ENCODE assay signal across 8 mouse cellular contexts in the genomic region with DNA sequence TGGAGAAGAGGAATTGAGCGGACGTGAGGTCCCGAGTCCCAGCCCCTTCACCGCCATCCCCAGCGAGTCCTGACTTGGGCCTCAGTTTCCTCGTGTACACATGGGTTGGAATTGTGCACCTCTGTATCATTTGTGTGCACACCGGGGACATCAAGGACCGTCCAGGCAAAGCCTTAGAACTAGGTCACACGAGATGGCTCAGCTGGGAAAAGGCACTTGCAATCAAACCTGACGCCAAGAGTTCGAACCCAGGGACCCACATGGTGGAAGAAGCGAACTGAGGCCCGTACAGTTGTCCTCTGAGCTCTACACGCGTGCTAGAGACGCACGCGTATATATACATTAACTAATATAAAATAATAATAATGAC. TPM values are rescaled to one million over a fixed set of nuclear protein-coding genes. Genes with fewer than 3 reads are reported as not detected.
DNase-seq lines count a peak whose midpoint lies in the region; ATAC-seq and TF ChIP-seq lines count a peak whose summit lies in the region.

No protein-coding gene starts in this region.

- no peaks in the 10 kb centered on the region for H3K27me3 ChIP-seq in kidney, embryonic 15.5 days
- H3K27me3 ChIP-seq in hindbrain, embryonic 13.5 days = no peaks in the 10 kb centered on the region
- no peaks in the 10 kb centered on the region for H3K27me3 ChIP-seq in midbrain, embryonic 15.5 days (replicated peaks)

- no peak for ATAC-seq in kidney, embryonic 15.5 days (replicated peaks; ENCODE audit: low FRiP score)
- ATAC-seq in hindbrain, embryonic 13.5 days (ENCODE audit: low FRiP score) = no peak
- no peak for ATAC-seq in midbrain, embryonic 15.5 days (replicated peaks)

- TF ChIP-seq CTCF in bone marrow macrophage, adult 2 months (IDR thresholded peaks at IDR 0.05; ENCODE audit: low read depth, low read length) = no peak

- 0 out of 2 replicates have a peak overlapping the region, but pooled peaks have one; percentile 22 for H3K27ac ChIP-seq in kidney, embryonic 15.5 days
- peak overlapping the region; percentile 91 for H3K27ac ChIP-seq in bone marrow macrophage, adult 2 months (ENCODE audit: insufficient read depth, low read depth, low read length)
- peak overlapping the region; percentile 88 for H3K27ac ChIP-seq in hindbrain, embryonic 13.5 days
- peak overlapping the region; percentile 80 for H3K27ac ChIP-seq in midbrain, embryonic 15.5 days

- H3K4me1 ChIP-seq in kidney, embryonic 15.5 days = peaks cover 25% of the 10 kb centered on the region
- H3K4me1 ChIP-seq in bone marrow macrophage, adult 2 months (ENCODE audit: control insufficient read depth, insufficient read depth, low read length) = peaks cover 6% of the 10 kb centered on the region
- peaks cover 30% of the 10 kb centered on the region for H3K4me1 ChIP-seq in hindbrain, embryonic 13.5 days (replicated peaks)
- H3K4me1 ChIP-seq in midbrain, embryonic 15.5 days = peaks cover 25% of the 10 kb centered on the region

- no peaks in the 10 kb centered on the region for H3K9me3 ChIP-seq in kidney, embryonic 15.5 days (replicated peaks)
- H3K9me3 ChIP-seq in hindbrain, embryonic 13.5 days = no peaks in the 10 kb centered on the region
- H3K9me3 ChIP-seq in midbrain, embryonic 15.5 days = no peaks in the 10 kb centered on the region

- peak overlapping the region; percentile 67 for H3K4me3 ChIP-seq in kidney, embryonic 15.5 days (replicated peaks)
- peak overlapping the region; percentile 75 for H3K4me3 ChIP-seq in bone marrow macrophage, adult 2 months (ENCODE audit: insufficient read depth, low read length)
- H3K4me3 ChIP-seq in hindbrain, embryonic 13.5 days = peak overlapping the region; percentile 79
- peak overlapping the region; percentile 77 for H3K4me3 ChIP-seq in midbrain, embryonic 15.5 days

- peak overlapping the region; percentile 63 for H3K9ac ChIP-seq in kidney, embryonic 15.5 days
- H3K9ac ChIP-seq in hindbrain, embryonic 13.5 days = peak overlapping the region; percentile 91
- peak overlapping the region; percentile 51 for H3K9ac ChIP-seq in midbrain, embryonic 15.5 days

- H3K4me2 ChIP-seq in kidney, embryonic 15.5 days = peak overlapping the region; percentile 98
- H3K4me2 ChIP-seq in hindbrain, embryonic 13.5 days = peak overlapping the region; percentile 88
- peak overlapping the region; percentile 74 for H3K4me2 ChIP-seq in midbrain, embryonic 15.5 days

- 5% methylated on average over 18 of the region's 18 CpGs for WGBS in kidney, embryonic 15.5 days
- 4% methylated on average over 18 of the region's 18 CpGs for WGBS in hindbrain, embryonic 13.5 days
- WGBS in midbrain, embryonic 15.5 days = 4% methylated on average over 18 of the region's 18 CpGs

- no peak for TF ChIP-seq POLR2A in bone marrow macrophage, adult 2 months (IDR thresholded peaks at IDR 0.05; ENCODE audit: borderline replicate concordance, low read depth, low read length)

- DNase-seq in kidney, adult 11 months = no peak
- DNase-seq in cerebellum, adult 9-10 months = no peak
- DNase-seq in spleen, postnatal 14 days (ENCODE audit: low spot score in 2 of 2) = no peak
- DNase-seq in layer of hippocampus, postnatal 36 days = no peak

- 0 out of 2 replicates have a peak, but pooled peaks cover 4% of the 10 kb centered on the region for H3K36me3 ChIP-seq in kidney, embryonic 15.5 days
- H3K36me3 ChIP-seq in hindbrain, embryonic 13.5 days = no peaks in the 10 kb centered on the region
- H3K36me3 ChIP-seq in midbrain, embryonic 15.5 days (replicated peaks) = no peaks in the 10 kb centered on the region

RNA-seq across cellular contexts. Expression of a gene that starts 0.6 kb away (rescaled TPM):
- 2.3 and 2.6 TPM in 2 replicates for polyA plus RNA-seq in kidney, embryonic 15.5 days (2015; fragmentation: Nextera tagmentation; extraction: Ambion mirVana)
- 9.7 and 11.0 TPM in 2 replicates for polyA plus RNA-seq in bone marrow macrophage, adult 2 months (2012; ENCODE audit: insufficient read depth, insufficient read length, missing spikeins)
- 3.2 and 3.5 TPM in 2 replicates for polyA plus RNA-seq in hindbrain, embryonic 13.5 days (2015; fragmentation: Nextera tagmentation; extraction: Ambion mirVana)
- 4.8 and 5.0 TPM in 2 replicates for polyA plus RNA-seq in midbrain, embryonic 15.5 days (2015; fragmentation: Nextera tagmentation; extraction: Ambion mirVana)
- total RNA-seq in layer of hippocampus, postnatal 36 days (2021) = 1 to 10 TPM; 6.8 to 6.9 TPM

RNA-seq across cellular contexts. Expression of a gene that starts 0.6 kb away (rescaled TPM):
- 76.2 and 81.2 TPM in 2 replicates for polyA plus RNA-seq in kidney, embryonic 15.5 days (2015; fragmentation: Nextera tagmentation; extraction: Ambion mirVana)
- polyA plus RNA-seq in bone marrow macrophage, adult 2 months (2012; ENCODE audit: insufficient read depth, insufficient read length, missing spikeins) = 51.4 and 57.0 TPM in 2 replicates
- polyA plus RNA-seq in hindbrain, embryonic 13.5 days (2015; fragmentation: Nextera tagmentation; extraction: Ambion mirVana) = 43.9 and 44.9 TPM in 2 replicates
- 38.3 and 39.1 TPM in 2 replicates for polyA plus RNA-seq in midbrain, embryonic 15.5 days (2015; fragmentation: Nextera tagmentation; extraction: Ambion mirVana)
- 10 to 100 TPM; 19.8 to 21.5 TPM for total RNA-seq in layer of hippocampus, postnatal 36 days (2021)

RNA-seq across cellular contexts. Expression of a gene that starts 10.0 kb away (rescaled TPM):
- 0.10 and 0.15 TPM in 2 replicates for polyA plus RNA-seq in kidney, embryonic 15.5 days (2015; fragmentation: Nextera tagmentation; extraction: Ambion mirVana)
- not detected in 2 replicates for polyA plus RNA-seq in bone marrow macrophage, adult 2 months (2012; ENCODE audit: insufficient read depth, insufficient read length, missing spikeins)
- polyA plus RNA-seq in hindbrain, embryonic 13.5 days (2015; fragmentation: Nextera tagmentation; extraction: Ambion mirVana) = 0.32 and 0.50 TPM in 2 replicates
- 0.74 and 0.95 TPM in 2 replicates for polyA plus RNA-seq in midbrain, embryonic 15.5 days (2015; fragmentation: Nextera tagmentation; extraction: Ambion mirVana)
- under 1 TPM; 0.37 to 0.48 TPM for total RNA-seq in layer of hippocampus, postnatal 36 days (2021)

RNA-seq across cellular contexts. Expression of a gene that starts 44.5 kb away (rescaled TPM):
- 3.0 TPM in 2 replicates for polyA plus RNA-seq in kidney, embryonic 15.5 days (2015; fragmentation: Nextera tagmentation; extraction: Ambion mirVana)
- polyA plus RNA-seq in bone marrow macrophage, adult 2 months (2012; ENCODE audit: insufficient read depth, insufficient read length, missing spikeins) = not detected in 2 replicates
- polyA plus RNA-seq in hindbrain, embryonic 13.5 days (2015; fragmentation: Nextera tagmentation; extraction: Ambion mirVana) = 0.38 and 0.43 TPM in 2 replicates
- 0.17 and 0.57 TPM in 2 replicates for polyA plus RNA-seq in midbrain, embryonic 15.5 days (2015; fragmentation: Nextera tagmentation; extraction: Ambion mirVana)
- total RNA-seq in layer of hippocampus, postnatal 36 days (2021) = under 1 TPM; 0.18 to 0.20 TPM

RNA-seq across cellular contexts. Expression of a gene that starts 49.0 kb away (rescaled TPM):
- polyA plus RNA-seq in kidney, embryonic 15.5 days (2015; fragmentation: Nextera tagmentation; extraction: Ambion mirVana) = 6.6 and 9.4 TPM in 2 replicates
- polyA plus RNA-seq in bone marrow macrophage, adult 2 months (2012; ENCODE audit: insufficient read depth, insufficient read length, missing spikeins) = 21.3 and 21.4 TPM in 2 replicates
- 16.1 TPM in 2 replicates for polyA plus RNA-seq in hindbrain, embryonic 13.5 days (2015; fragmentation: Nextera tagmentation; extraction: Ambion mirVana)
- polyA plus RNA-seq in midbrain, embryonic 15.5 days (2015; fragmentation: Nextera tagmentation; extraction: Ambion mirVana) = 20.4 and 20.6 TPM in 2 replicates
- 100 to 1,000 TPM in 1 of 2 experiments, 10 to 100 TPM in 1; 90.6 to 102 TPM for total RNA-seq in layer of hippocampus, postnatal 36 days (2021)

Comparison
In these comparisons a context has a peak if more than half of its experiments do, and no peak if none do; other contexts are left out.
1. H3K27ac ChIP-seq: peak in every context shown above with its lines; median percentile 91 in bone marrow macrophage, adult 2 months; 88 in hindbrain, embryonic 13.5 days; 80 in midbrain, embryonic 15.5 days; 22 in kidney, embryonic 15.5 days.